Mouse (Mus musculus) MEL (cell line): ENCODE measurements at regions not wholly inside any gene's neighbourhood (a gene's known extent, or its start where the extent isn't known, plus 50 kb on each side); places are given as distances from the start of the nearest gene placed in this dataset.

Experiments used
- DNase-seq: peaks from one replicate; pipeline ENCODE4 v3.0.0; 2011; ENCODE audit warnings: low read depth, low spot score
- H3K27ac ChIP-seq: 2 replicates; pipeline ENCODE4 v1.5.1; 2012; ENCODE audit warnings: low read depth, mild to moderate bottlenecking, control low read depth, low read length, moderate library complexity; ENCODE audit not compliant: control insufficient read depth
- H3K27me3 ChIP-seq, 2 experiments: fragments of 150-350 bp in 1 of 2; sonication (generic) in 1 of 2; 2 replicates each; pipeline ENCODE4 v1.6.1; 2012; ENCODE audit warnings: low read length in 2 of 2, mild to moderate bottlenecking in 2 of 2, improper control_type of control experiment in 1 of 2, moderate library complexity in 1 of 2; ENCODE audit not compliant: insufficient read depth in 2 of 2, control insufficient read depth in 1 of 2
- H3K36me3 ChIP-seq, 2 experiments: 2 replicates each; pipeline ENCODE4 v1.6.1; 2012 to 2014; ENCODE audit warnings: low read length in 2 of 2, improper control_type of control experiment in 1 of 2, inconsistent platforms in 1 of 2, mild to moderate bottlenecking in 1 of 2; ENCODE audit not compliant: insufficient read depth in 2 of 2, control insufficient read depth in 1 of 2
- H3K4me1 ChIP-seq, 2 experiments: fragments of 150-350 bp in 1 of 2; sonication (generic) in 1 of 2; 2 replicates each; pipeline ENCODE4 v1.6.1; 2012; ENCODE audit warnings: low read length in 2 of 2, improper control_type of control experiment in 1 of 2, mild to moderate bottlenecking in 1 of 2; ENCODE audit not compliant: insufficient read depth in 2 of 2, control insufficient read depth in 1 of 2
- H3K4me3 ChIP-seq, 2 experiments: fragments of 150-350 bp in 1 of 2; sonication (generic) in 1 of 2; 2 replicates each; pipeline ENCODE4 v1.5.1; 2012; ENCODE audit warnings: low read depth in 2 of 2, low read length in 2 of 2, mild to moderate bottlenecking in 2 of 2, moderate library complexity in 2 of 2, control low read depth in 1 of 2, improper control_type of control experiment in 1 of 2; ENCODE audit not compliant: control insufficient read depth in 1 of 2, insufficient read depth in 1 of 2
- H3K79me2 ChIP-seq: 2 replicates; pipeline ENCODE4 v1.6.1; 2012; ENCODE audit warnings: mild to moderate bottlenecking, low read length, moderate library complexity; ENCODE audit not compliant: control insufficient read depth, poor library complexity, insufficient read depth
- H3K9ac ChIP-seq: 2 replicates; pipeline ENCODE4 v1.6.1; 2012; ENCODE audit warnings: low read depth, mild to moderate bottlenecking, control low read depth, low read length, moderate library complexity; ENCODE audit not compliant: control insufficient read depth, poor library complexity, severe bottlenecking
- H3K9me3 ChIP-seq: fragments of 150-350 bp; sonication (generic); replicated peaks from 2 replicates; pipeline ENCODE4 v1.6.1; 2012; ENCODE audit warnings: mild to moderate bottlenecking, low read length, improper control_type of control experiment, moderate library complexity; ENCODE audit not compliant: insufficient read depth
- CHD2 ChIP-seq: IDR thresholded peaks from 2 replicates; pipeline ENCODE4 v1.6.1; 2011; ENCODE audit warnings: low read length, improper control_type of control experiment
- ELF1 ChIP-seq: IDR thresholded peaks from 2 replicates; pipeline ENCODE4 v1.6.1; 2014; ENCODE audit warnings: low read depth, mild to moderate bottlenecking, inconsistent platforms, low read length, improper control_type of control experiment, moderate library complexity
- EP300 ChIP-seq, 2 experiments: IDR thresholded peaks; 2 replicates each; pipeline ENCODE4 v1.6.1; 2011; ENCODE audit warnings: improper control_type of control experiment in 2 of 2, low read length in 2 of 2, low read depth in 1 of 2, mild to moderate bottlenecking in 1 of 2
- GABPA ChIP-seq: IDR thresholded peaks from 2 replicates; pipeline ENCODE4 v1.6.1; 2012; ENCODE audit warnings: low read depth, mild to moderate bottlenecking, inconsistent platforms, low read length, improper control_type of control experiment, moderate library complexity
- KAT2A ChIP-seq: conservative IDR thresholded peaks from 2 replicates; pipeline ENCODE4 v1.6.1; 2012; ENCODE audit warnings: low read depth, low read length, improper control_type of control experiment, inconsistent platforms
- MAZ ChIP-seq: IDR thresholded peaks from 2 replicates; pipeline ENCODE4 v1.6.1; 2012; ENCODE audit warnings: low read depth, mild to moderate bottlenecking, inconsistent platforms, low read length, improper control_type of control experiment
- MXI1 ChIP-seq: IDR thresholded peaks from 2 replicates; pipeline ENCODE4 v1.6.1; 2011; ENCODE audit warnings: mild to moderate bottlenecking, low read depth, low read length, improper control_type of control experiment
- MYC ChIP-seq: IDR thresholded peaks from 2 replicates; pipeline ENCODE4 v1.6.1; 2011; ENCODE audit warnings: low read depth, mild to moderate bottlenecking, low read length, improper control_type of control experiment, moderate library complexity
- NRF1 ChIP-seq: IDR thresholded peaks from 2 replicates; pipeline ENCODE4 v1.6.1; 2014; ENCODE audit warnings: low read depth, mild to moderate bottlenecking, inconsistent platforms, low read length, improper control_type of control experiment, moderate library complexity; ENCODE audit not compliant: poor library complexity, insufficient read depth, severe bottlenecking
- POLR2AphosphoS2 ChIP-seq: IDR thresholded peaks from 2 replicates; pipeline ENCODE4 v1.6.1; 2011; ENCODE audit warnings: low read length, improper control_type of control experiment
- POLR2AphosphoS5 ChIP-seq: IDR thresholded peaks from 2 replicates; pipeline ENCODE4 v1.6.1; 2012; ENCODE audit warnings: low read depth, borderline replicate concordance, mild to moderate bottlenecking, inconsistent platforms, low read length, moderate library complexity, mixed read lengths
- RAD21 ChIP-seq: IDR thresholded peaks from 2 replicates; pipeline ENCODE4 v1.6.1; 2011; ENCODE audit warnings: mild to moderate bottlenecking, low read depth, low read length, improper control_type of control experiment
- RCOR1 ChIP-seq: IDR thresholded peaks from 2 replicates; pipeline ENCODE4 v1.6.1; 2012; ENCODE audit warnings: low read depth, mild to moderate bottlenecking, inconsistent platforms, low read length, improper control_type of control experiment
- SMC3 ChIP-seq: IDR thresholded peaks from 2 replicates; pipeline ENCODE4 v1.6.1; 2011; ENCODE audit warnings: low read depth, low read length, improper control_type of control experiment
- TAL1 ChIP-seq: IDR thresholded peaks from 2 replicates; pipeline ENCODE4 v1.6.1; 2012; ENCODE audit warnings: mild to moderate bottlenecking, inconsistent platforms, low read length, moderate library complexity, mixed read lengths
- TBP ChIP-seq: IDR thresholded peaks from 2 replicates; pipeline ENCODE4 v1.8.0; 2011; ENCODE audit warnings: low read depth, low read length, improper control_type of control experiment
- ZC3H11A ChIP-seq: IDR thresholded peaks from 2 replicates; pipeline ENCODE4 v1.6.1; 2012; ENCODE audit warnings: low read depth, mild to moderate bottlenecking, inconsistent platforms, low read length, improper control_type of control experiment
- ZMIZ1 ChIP-seq: IDR thresholded peaks from 2 replicates; pipeline ENCODE4 v1.6.1; 2012; ENCODE audit warnings: low read depth, mild to moderate bottlenecking, inconsistent platforms, low read length, improper control_type of control experiment, moderate library complexity
- ZNF384 ChIP-seq: IDR thresholded peaks from 2 replicates; pipeline ENCODE4 v1.6.1; 2012; ENCODE audit warnings: low read depth, mild to moderate bottlenecking, inconsistent platforms, low read length, improper control_type of control experiment

GRCm38 (mm10) chr13:47868656-47869055, 392.4 kb upstream of the Id4 start:
- Histone ChIP-seq H3K27ac (no peak overlapping the region), H3K79me2 (no peaks in the 10 kb centered on the region), H3K4me3 (no peak overlapping the region), H3K36me3 (no peaks in the 10 kb centered on the region), H3K27me3 (no peaks in the 10 kb centered on the region), H3K9me3 (no peaks in the 10 kb centered on the region), H3K9ac (no peak overlapping the region), H3K4me1 (no peaks in the 10 kb centered on the region)
- TF ChIP-seq EP300 (IDR thresholded peaks at IDR 0.05; ENCODE audit: low read depth in 1 of 2, low read length in 2 of 2) (no peak), ELF1 (no peak), TAL1 (no peak), NRF1 (no peak), SMC3 (no peak), MYC (no peak), ZNF384 (no peak), ZMIZ1 (no peak), POLR2AphosphoS5 (no peak), KAT2A (no peak), CHD2 (no peak), MXI1 (no peak), TBP (no peak), MAZ (no peak)
- no peak for DNase-seq

GRCm38 (mm10) chr13:47869670-47870532, 391.1 kb upstream of the Id4 start:
- H3K36me3 ChIP-seq, result no peaks in the 10 kb centered on the region
- no peak for TF ChIP-seq NRF1
- TF ChIP-seq MAZ, result no peak
- no peak for TF ChIP-seq CHD2
- TF ChIP-seq RCOR1, result no peak
- no peak for TF ChIP-seq ZC3H11A
- no peak for TF ChIP-seq EP300 (IDR thresholded peaks at IDR 0.05; ENCODE audit: low read depth in 1 of 2, low read length in 2 of 2)
- no peak for TF ChIP-seq MXI1
- TF ChIP-seq MYC, result no peak
- TF ChIP-seq RAD21, result no peak
- no peak for TF ChIP-seq GABPA
- TF ChIP-seq KAT2A, result no peak
- no peak for TF ChIP-seq POLR2AphosphoS2
- no peaks in the 10 kb centered on the region for H3K9me3 ChIP-seq

More at GRCm38 (mm10) chr13:47869670-47870532, 391.1 kb upstream of the Id4 start:
- no peak for DNase-seq
- Histone ChIP-seq H3K4me3 (no peak overlapping the region), H3K79me2 (no peaks in the 10 kb centered on the region), H3K9ac (no peak overlapping the region), H3K27me3 (no peaks in the 10 kb centered on the region), H3K27ac (no peak overlapping the region), H3K4me1 (no peaks in the 10 kb centered on the region)
